Mouse (Mus musculus): ENCODE data around the gene Acy3. TPM values are rescaled to one million over a fixed set of nuclear protein-coding genes. Genes with fewer than 3 reads are reported as not detected.
"Not testable (repeated sequence)": the region's sequence is repeated elsewhere in the genome, so short reads cannot be mapped to it uniquely, and the experiment has no call there.

The Acy3 gene
- polyA plus RNA-seq, 1 experiment = 1,670 TPM

DNA sequence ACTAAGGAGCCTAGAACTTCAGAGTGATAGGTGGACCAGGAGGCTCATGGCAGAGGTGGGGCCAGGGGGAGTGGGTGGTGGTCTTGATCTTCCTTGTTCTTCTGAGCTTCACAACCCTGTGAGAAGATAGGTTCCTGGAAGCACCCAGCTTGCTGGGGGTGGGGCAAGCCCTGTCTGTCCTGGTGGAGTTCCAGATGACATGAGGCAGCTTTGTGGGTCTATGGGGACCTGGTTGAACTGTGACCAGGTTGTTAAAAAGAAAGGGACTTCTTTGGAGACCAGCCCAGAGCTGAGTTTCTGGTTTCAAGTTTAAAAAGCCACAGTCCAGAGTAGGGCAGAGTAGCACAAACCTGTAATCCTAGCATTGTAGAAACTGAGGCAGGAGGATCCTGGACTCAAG, 27.3 kb upstream of the Acy3 start:
- TF ChIP-seq POLR2A (IDR thresholded peaks at IDR 0.05; ENCODE audit: low read depth, low read length) (no peak), CTCF (conservative IDR thresholded peaks at IDR 0.05; ENCODE audit: insufficient read depth, insufficient read length, low read depth, low read length) (no peak)
- H3K27me3 ChIP-seq (replicated peaks; ENCODE audit: control insufficient read depth, insufficient read depth, low read length) = no peaks in the 10 kb centered on the region
- H3K4me1 ChIP-seq (ENCODE audit: control insufficient read depth, insufficient read depth, low read length) = peaks cover 10% of the 10 kb centered on the region
- H3K27ac ChIP-seq (ENCODE audit: insufficient read depth, low read depth, low read length) = peak overlapping the region; percentile 14; the same call in 1 of the 2 replicates
- no peak overlapping the region for H3K4me3 ChIP-seq (ENCODE audit: insufficient read depth, low read depth, low read length)
- peak; percentile 91 for DNase-seq
- H3K36me3 ChIP-seq (ENCODE audit: control insufficient read depth, insufficient read depth, low read length) = no peaks in the 10 kb centered on the region

DNA sequence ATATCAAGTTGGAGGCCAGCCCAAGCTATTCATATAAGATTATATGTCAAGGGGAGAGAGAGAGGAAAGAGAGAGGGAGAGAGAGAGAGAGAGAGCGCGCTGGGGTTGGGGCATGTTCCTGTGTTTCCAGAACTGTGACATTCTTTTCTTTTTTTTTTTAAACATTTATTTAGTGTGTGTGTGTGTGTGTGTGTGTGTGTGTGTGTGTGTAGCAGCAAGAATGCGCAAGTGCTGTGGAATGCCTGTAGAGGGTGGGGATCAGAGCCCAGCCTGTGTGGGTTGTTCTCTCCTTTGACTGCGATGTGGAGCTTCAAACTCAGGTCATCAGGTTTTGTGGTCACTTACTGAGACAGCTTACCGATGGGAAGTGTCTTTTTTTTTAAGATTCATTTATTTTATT, 26.2 kb upstream of the Acy3 start:
- Histone ChIP-seq H3K27me3 (replicated peaks; ENCODE audit: control insufficient read depth, insufficient read depth, low read length) (no peaks in the 10 kb centered on the region), H3K4me1 (ENCODE audit: control insufficient read depth, insufficient read depth, low read length) (peaks cover 10% of the 10 kb centered on the region), H3K4me3 (ENCODE audit: insufficient read depth, low read depth, low read length) (no peak overlapping the region), H3K36me3 (ENCODE audit: control insufficient read depth, insufficient read depth, low read length) (no peaks in the 10 kb centered on the region), H3K27ac (ENCODE audit: insufficient read depth, low read depth, low read length) (no peak overlapping the region)
- 66% methylated on average over 5 of the region's 5 CpGs for WGBS
- no peak for DNase-seq
- no peak for TF ChIP-seq CTCF (conservative IDR thresholded peaks at IDR 0.05; ENCODE audit: insufficient read depth, insufficient read length, low read depth, low read length)
- TF ChIP-seq POLR2A (IDR thresholded peaks at IDR 0.05; ENCODE audit: low read depth, low read length) = no peak

DNA sequence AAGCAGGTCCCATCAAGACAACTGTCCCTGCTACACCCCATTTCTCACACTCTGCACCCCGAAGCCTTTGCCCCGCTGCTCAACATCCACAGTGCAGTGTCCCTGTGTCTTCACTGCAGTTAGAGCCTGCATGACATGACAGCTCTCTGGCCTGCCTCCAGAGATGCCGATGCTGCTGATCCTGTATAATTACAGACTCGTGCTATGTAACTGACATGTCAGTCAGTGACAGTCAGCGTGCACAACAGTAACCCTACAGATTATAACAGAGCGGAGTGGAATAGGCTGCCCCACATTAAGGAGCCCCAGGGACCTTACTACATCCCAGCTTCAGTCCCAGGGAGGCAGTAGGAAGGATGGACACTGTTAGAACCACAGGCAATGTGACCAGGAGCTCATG, 24.6 kb upstream of the Acy3 start:
- H3K36me3 ChIP-seq (ENCODE audit: control insufficient read depth, insufficient read depth, low read length); H3K27me3 ChIP-seq (replicated peaks; ENCODE audit: control insufficient read depth, insufficient read depth, low read length); H3K4me1 ChIP-seq (ENCODE audit: control insufficient read depth, insufficient read depth, low read length); H3K4me3 ChIP-seq (ENCODE audit: insufficient read depth, low read depth, low read length); DNase-seq; H3K27ac ChIP-seq (ENCODE audit: insufficient read depth, low read depth, low read length): not testable (repeated sequence)
- 95% methylated on average over 6 of the region's 6 CpGs for WGBS

DNA sequence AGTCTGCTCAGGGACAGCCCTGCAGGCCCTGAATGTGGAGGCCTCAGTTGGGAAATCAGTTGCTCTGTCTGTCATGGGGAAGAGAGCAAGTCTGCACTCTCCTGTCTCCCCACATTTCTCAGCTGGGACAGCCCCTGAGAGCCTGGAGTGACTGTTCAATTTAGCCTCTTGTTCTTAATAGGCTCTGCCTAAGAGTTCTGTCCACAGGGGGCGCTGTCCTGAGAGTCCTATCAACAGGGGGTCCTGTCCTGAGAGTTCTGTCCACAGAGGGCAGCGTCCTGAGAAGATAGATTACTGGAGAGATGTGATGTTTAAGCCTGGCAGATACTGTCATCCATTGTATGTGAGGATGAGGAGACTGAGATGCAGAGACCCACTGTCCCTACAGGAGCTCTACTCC, 23.9 kb upstream of the Acy3 start:
- no peaks in the 10 kb centered on the region for H3K36me3 ChIP-seq (ENCODE audit: control insufficient read depth, insufficient read depth, low read length)
- 37% methylated on average over 2 of the region's 2 CpGs for WGBS
- H3K27ac ChIP-seq (ENCODE audit: insufficient read depth, low read depth, low read length) = no peak overlapping the region
- H3K4me1 ChIP-seq (ENCODE audit: control insufficient read depth, insufficient read depth, low read length) = peaks cover 6% of the 10 kb centered on the region
- no peak overlapping the region for H3K4me3 ChIP-seq (ENCODE audit: insufficient read depth, low read depth, low read length)
- DNase-seq = no peak
- no peaks in the 10 kb centered on the region for H3K27me3 ChIP-seq (replicated peaks; ENCODE audit: control insufficient read depth, insufficient read depth, low read length)
- TF ChIP-seq CTCF (conservative IDR thresholded peaks at IDR 0.05; ENCODE audit: insufficient read depth, insufficient read length, low read depth, low read length) = peak; percentile 23; the same call in 1 of the 2 replicates
- TF ChIP-seq POLR2A (IDR thresholded peaks at IDR 0.05; ENCODE audit: low read depth, low read length) = no peak

DNA sequence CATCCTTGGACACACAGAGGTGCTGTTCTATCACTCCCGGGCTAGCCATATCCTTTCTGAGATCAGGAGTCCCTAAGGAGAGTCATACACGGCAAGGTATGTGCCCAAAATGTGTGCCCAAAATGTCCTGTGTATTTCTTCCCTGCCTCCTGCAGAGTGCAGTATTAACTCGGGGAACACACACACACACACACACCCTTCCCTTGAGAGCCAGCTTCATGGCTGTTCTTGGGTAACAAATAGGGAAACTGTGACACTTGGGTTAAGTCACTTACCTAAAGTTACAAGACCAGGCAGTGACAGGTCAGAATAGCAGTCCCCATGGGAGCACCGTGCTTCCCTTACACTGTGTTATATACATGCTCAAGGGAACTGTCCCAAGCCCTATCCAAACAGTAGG, 22.3 kb upstream of the Acy3 start:
- no peak for DNase-seq
- Histone ChIP-seq H3K4me3 (ENCODE audit: insufficient read depth, low read depth, low read length) (no peak overlapping the region), H3K36me3 (ENCODE audit: control insufficient read depth, insufficient read depth, low read length) (no peaks in the 10 kb centered on the region), H3K4me1 (ENCODE audit: control insufficient read depth, insufficient read depth, low read length) (no peaks in the 10 kb centered on the region), H3K27ac (ENCODE audit: insufficient read depth, low read depth, low read length) (no peak overlapping the region), H3K27me3 (replicated peaks; ENCODE audit: control insufficient read depth, insufficient read depth, low read length) (no peaks in the 10 kb centered on the region)
- WGBS = 68% methylated on average over 4 of the region's 4 CpGs
- no peak for TF ChIP-seq POLR2A (IDR thresholded peaks at IDR 0.05; ENCODE audit: low read depth, low read length)
- TF ChIP-seq CTCF (conservative IDR thresholded peaks at IDR 0.05; ENCODE audit: insufficient read depth, insufficient read length, low read depth, low read length) = peak; percentile 25; the same call in 1 of the 2 replicates

DNA sequence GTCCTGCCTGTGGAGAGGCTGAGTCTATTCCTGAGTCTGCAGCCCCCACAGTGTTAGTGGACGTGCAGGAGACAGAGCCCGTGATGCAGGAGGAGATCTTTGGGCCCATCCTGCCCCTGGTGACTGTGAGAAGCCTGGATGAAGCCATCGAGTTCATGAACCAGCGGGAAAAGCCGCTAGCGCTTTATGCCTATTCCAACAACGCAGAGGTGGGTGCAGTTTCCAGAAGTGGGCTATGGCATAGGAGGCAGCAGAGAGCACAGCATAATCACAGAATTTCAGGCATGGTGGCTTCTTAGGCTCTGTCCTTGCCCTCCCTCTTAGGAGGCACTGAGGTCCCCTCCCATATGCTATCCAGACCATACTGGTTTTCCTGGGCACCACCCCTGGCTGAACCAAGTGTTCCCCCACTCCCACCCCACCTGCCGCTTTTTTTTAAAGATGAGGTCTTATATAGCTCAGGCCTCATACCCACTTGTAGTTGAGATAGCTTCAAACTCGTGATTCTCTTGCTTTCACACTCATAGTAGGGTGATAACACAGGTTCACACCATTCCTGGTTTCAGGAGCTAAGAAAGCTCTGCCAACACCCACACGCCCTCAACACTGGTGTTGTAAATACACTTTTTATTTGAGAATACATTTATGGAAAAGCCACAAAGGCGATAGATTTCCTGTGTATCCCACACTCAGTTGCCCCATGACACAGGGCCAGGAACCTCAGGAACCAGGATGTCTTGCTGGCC, 19.9 kb upstream of the Acy3 start:
- 74% methylated on average over 11 of the region's 11 CpGs for WGBS

DNA sequence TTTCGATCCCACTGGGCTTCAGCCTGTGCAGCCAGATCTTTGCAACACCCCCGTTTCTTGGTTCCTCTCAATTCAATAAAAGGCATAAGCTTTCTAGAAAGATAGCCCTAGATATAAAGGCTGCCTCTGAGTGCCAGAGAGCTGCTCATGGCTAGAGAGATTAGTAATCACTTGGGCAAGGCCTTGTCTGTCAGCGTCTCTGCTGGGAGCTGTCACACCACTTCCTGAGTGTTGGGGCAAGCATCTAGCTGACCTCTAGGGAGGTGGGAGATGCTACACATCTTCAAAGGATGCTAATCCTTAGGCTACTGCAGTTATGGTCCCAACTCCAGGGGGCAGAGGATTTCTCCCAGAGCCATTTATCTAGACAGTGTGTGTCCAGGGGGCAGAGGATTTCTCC, 19.1 kb upstream of the Acy3 start:
- DNase-seq = no peak
- Histone ChIP-seq H3K27ac (ENCODE audit: insufficient read depth, low read depth, low read length) (no peak overlapping the region), H3K4me1 (ENCODE audit: control insufficient read depth, insufficient read depth, low read length) (no peaks in the 10 kb centered on the region), H3K36me3 (ENCODE audit: control insufficient read depth, insufficient read depth, low read length) (no peaks in the 10 kb centered on the region), H3K4me3 (ENCODE audit: insufficient read depth, low read depth, low read length) (no peak overlapping the region), H3K27me3 (replicated peaks; ENCODE audit: control insufficient read depth, insufficient read depth, low read length) (no peaks in the 10 kb centered on the region)
- TF ChIP-seq POLR2A (IDR thresholded peaks at IDR 0.05; ENCODE audit: low read depth, low read length) (no peak), CTCF (conservative IDR thresholded peaks at IDR 0.05; ENCODE audit: insufficient read depth, insufficient read length, low read depth, low read length) (no peak)
- WGBS = 82% methylated on average over 3 of the region's 3 CpGs

More for the DNA sequence above, 19.9 kb upstream of the Acy3 start:
- TF ChIP-seq CTCF (conservative IDR thresholded peaks at IDR 0.05; ENCODE audit: insufficient read depth, insufficient read length, low read depth, low read length) (no peak), POLR2A (IDR thresholded peaks at IDR 0.05; ENCODE audit: low read depth, low read length) (no peak)
- Histone ChIP-seq H3K36me3 (ENCODE audit: control insufficient read depth, insufficient read depth, low read length) (no peaks in the 10 kb centered on the region), H3K4me1 (ENCODE audit: control insufficient read depth, insufficient read depth, low read length) (no peaks in the 10 kb centered on the region), H3K4me3 (ENCODE audit: insufficient read depth, low read depth, low read length) (no peak overlapping the region), H3K27ac (ENCODE audit: insufficient read depth, low read depth, low read length) (no peak overlapping the region), H3K27me3 (replicated peaks; ENCODE audit: control insufficient read depth, insufficient read depth, low read length) (no peaks in the 10 kb centered on the region)
- no peak for DNase-seq
